Mouse (Mus musculus): Measurements from ENCODE around the gene Ube2v1. TPM values are rescaled to one million over a fixed set of nuclear protein-coding genes. Genes with fewer than 3 reads are reported as not detected.

Gene Ube2v1
- 83.5 TPM for polyA plus RNA-seq (2014; fragmentation: Illumina TruSeq; extraction: RNeasy Lipid Tissue Mini Kit (QIAGEN cat#74804); ENCODE audit: low read depth, low replicate concordance)

GRCm38 (mm10) chr2:167631591-167632448, at the start of gene Ube2v1:
Gene Ube2v1 (minus strand): TSS chr2:167632095.

GRCm38 (mm10) chr2:167661270-167662203, 29.6 kb upstream of the Ube2v1 start, which contains the start of gene Gm20431:
Gene Gm20431 (minus strand): TSS chr2:167661496.

Other genes starting within 250 kb of the Ube2v1 start
- gene Slc9a8, start 210.4 kb downstream of the Ube2v1 start, polyA plus RNA-seq (2014; fragmentation: Illumina TruSeq; extraction: RNeasy Lipid Tissue Mini Kit (QIAGEN cat#74804); ENCODE audit: low read depth, low replicate concordance) = 19.8 TPM
- gene Rnf114, start 139.4 kb downstream of the Ube2v1 start, polyA plus RNA-seq (2014; fragmentation: Illumina TruSeq; extraction: RNeasy Lipid Tissue Mini Kit (QIAGEN cat#74804); ENCODE audit: low read depth, low replicate concordance) = 22.4 TPM
- gene Spata2, start 139.2 kb downstream of the Ube2v1 start, polyA plus RNA-seq (2014; fragmentation: Illumina TruSeq; extraction: RNeasy Lipid Tissue Mini Kit (QIAGEN cat#74804); ENCODE audit: low read depth, low replicate concordance) = 5.5 TPM
- 0.47 TPM for gene Snai1, start 93.9 kb downstream of the Ube2v1 start, polyA plus RNA-seq (2014; fragmentation: Illumina TruSeq; extraction: RNeasy Lipid Tissue Mini Kit (QIAGEN cat#74804); ENCODE audit: low read depth, low replicate concordance)
- gene Gm20431, start 29.4 kb upstream of the Ube2v1 start, polyA plus RNA-seq (2014; fragmentation: Illumina TruSeq; extraction: RNeasy Lipid Tissue Mini Kit (QIAGEN cat#74804); ENCODE audit: low read depth, low replicate concordance) = not detected
- 96.5 TPM for gene Cebpb, start 56.8 kb upstream of the Ube2v1 start, polyA plus RNA-seq (2014; fragmentation: Illumina TruSeq; extraction: RNeasy Lipid Tissue Mini Kit (QIAGEN cat#74804); ENCODE audit: low read depth, low replicate concordance)
- gene Tmem189, start 57.7 kb upstream of the Ube2v1 start, polyA plus RNA-seq (2014; fragmentation: Illumina TruSeq; extraction: RNeasy Lipid Tissue Mini Kit (QIAGEN cat#74804); ENCODE audit: low read depth, low replicate concordance) = 6.0 TPM